Mouse (Mus musculus): ENCODE measurements around the gene Ermard.

Gene Ermard

DNA sequence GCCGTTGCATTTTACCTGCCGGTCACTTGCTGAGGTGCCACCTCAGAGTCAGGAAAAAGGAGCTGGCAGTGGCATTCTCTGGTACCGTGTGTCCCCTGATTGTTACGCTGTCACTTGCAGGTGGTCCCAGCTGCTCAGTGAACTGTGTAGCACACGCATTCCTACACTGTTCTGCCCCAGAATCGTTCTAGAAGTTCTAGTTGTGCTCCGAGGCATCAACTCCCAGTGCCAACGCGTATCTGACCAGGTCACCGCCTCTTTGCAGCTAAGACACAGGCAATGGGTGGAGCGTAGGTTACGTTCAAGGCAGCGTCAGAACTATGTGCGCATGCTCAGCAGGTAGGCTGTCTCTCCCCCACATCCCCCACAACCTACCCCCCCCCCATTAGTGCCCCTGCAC lies 18.6 kb downstream of the Ermard start:
- no peak for DNase-seq (ENCODE audit: low read depth, low spot score)

DNA sequence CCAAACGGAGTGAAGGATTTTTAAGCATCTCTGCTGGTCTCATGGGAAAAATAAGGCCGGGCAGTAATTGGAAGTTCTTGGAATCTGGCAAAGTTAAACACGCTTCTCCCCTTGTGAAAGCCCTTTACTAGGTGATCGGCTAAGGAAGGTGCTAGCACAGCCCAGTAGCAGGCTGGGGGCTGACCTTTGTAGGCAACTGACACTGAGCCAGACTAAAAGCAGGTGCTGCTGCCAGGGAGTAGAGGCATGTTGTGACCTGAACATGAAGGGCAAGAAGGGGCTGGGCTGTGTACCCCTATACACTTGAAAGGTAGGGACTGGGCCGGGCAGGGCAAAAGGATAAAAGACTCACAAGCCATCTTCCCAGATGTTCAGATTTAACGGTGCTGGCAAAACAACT lies 19.3 kb downstream of the Ermard start:
- DNase-seq (ENCODE audit: low read depth, low spot score): no peak

DNA sequence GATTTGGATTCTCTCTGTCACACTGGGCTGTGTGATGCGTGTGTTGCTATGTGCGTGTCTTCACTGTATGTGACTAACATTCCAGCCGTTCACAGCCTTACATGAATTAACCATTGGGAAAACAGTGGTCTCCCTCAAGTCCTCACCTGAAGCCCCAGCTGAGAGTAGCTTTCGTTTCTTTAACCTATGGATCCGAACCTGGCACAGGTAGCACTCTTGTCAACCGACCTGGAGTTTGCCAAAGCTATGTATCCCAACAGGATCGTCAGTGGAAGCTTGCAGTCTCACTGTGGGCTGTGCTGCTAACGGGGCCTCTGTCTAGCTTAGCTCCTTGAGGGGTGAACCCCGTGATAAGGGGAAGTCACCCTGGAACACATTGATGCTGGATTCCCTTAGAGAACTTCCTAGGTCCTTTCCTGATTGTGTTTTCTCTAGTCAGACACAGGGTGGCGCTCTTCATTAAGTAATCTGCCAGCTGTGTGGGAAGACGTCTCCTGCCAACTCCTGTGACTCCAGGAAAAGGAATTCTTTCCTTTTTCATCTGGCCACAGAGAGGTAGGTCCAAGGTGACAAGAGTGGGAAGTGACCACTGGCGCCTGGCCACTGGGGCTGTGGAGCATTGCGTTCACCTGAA lies 24.5 kb downstream of the Ermard start:
- peak; percentile 74 for DNase-seq (ENCODE audit: low read depth, low spot score)

DNA sequence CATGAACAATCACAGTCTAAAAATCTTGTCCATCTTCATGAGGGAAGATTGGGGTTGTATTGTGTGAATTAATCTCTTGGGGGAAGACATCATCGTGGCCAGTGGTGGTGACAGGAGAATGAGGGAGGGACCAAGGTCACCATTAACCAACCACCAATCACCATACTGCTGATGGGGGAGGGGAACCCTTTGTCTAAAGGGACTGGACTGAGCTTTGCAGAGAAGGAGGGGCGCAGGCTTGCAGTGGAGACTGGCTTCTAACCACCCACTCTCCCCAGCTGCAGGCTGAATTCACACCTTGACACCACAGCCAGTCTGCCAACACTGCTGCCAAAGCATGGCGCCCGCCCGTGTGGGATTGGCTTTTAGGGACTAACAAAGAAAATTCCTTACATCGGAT lies 25.1 kb downstream of the Ermard start:
- DNase-seq (ENCODE audit: low read depth, low spot score): no peak

DNA sequence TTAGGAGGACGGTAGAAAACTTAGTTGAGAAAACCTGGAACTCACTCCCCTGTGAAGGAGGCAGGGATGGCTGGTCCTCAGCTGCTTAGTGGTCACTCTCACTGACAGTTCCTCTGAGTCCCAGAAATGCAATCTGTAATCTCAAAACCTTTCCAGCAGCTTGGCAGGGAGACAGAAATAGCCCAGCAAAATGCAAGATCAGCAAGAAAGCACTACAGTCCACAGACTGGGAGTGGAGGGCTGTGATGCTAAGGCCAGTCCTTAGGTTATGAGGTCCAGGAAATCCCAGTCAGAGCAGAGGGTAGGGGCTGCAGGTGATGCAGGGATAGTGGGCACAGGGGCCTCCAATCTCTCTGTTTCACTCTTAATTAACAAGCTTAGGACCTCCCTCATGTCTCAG lies 25.9 kb downstream of the Ermard start:
- no peak for DNase-seq (ENCODE audit: low read depth, low spot score)

DNA sequence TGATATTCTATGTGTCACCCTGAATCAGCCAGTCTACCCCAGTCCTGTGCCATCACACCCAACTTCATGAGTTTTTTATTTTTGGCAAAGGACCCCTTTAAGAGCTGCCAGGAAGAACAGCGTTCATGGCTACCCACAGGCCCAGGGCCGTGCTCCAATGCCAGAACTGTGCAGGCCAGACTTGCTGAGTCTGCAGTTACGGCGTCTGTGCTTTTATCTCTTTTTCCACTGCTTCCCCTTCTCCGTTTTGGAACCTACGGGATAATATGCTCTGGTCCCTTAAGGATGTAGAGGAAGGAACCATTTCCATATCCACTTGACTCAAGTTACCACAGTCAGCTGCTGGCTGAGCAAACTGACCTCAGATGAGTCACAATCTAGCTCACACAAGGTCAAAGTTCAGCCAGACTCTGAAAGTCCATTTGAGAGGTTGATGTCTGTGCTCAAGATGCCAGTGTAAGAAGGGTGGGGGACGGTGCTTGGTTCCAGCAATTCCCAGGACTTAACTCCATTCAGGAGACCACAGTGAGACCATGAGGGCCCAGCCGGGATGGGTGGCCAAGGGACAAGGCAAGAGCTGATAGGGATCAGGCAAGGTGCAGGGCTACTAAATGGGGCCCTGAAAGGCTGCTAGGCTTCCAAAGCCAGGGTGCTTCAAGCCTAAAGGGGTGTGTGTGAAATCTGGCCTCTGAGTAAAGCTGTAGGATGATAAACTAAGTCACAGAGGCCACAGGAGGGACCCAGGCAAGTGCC lies 27.2 kb downstream of the Ermard start:
- no peak for DNase-seq (ENCODE audit: low read depth, low spot score)

DNA sequence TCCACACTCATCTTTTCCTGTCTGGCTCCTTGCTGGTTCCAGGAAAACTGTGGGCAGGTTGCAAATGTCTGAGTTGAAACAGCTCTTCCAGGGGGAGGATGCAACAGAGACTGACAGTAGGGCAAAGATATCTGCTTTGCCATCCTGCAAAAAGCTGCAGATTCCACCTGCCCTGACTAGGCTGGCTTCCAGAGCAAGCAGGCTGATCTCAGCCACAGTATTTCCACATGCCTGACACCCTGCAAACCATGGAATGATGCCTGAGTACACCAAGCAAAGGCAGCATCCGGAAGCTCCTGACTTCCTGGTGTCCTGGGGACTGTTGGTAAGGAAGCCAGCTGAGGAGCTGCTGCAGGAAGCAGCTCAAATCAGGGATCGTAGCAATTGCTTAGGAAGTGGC lies 28.1 kb downstream of the Ermard start:
- no peak for DNase-seq (ENCODE audit: low read depth, low spot score)

DNA sequence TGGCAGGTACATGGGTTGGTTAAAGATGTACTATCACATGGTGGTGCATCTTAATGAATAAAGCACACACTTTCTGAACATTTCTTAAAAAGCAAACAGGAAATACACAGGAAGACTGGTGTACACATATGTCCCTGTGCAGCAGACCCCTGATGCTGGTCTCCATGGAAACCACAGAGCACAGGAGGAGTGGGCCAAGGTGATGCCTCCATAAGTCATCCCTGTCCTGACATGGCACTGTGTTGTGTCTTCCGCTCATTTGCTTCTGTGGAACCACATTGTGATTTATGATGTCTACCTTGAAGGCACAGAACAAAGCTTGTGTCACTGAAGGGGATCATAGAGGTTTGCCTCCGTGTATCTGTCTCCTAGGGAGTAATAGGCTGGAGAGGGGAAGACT lies 31.2 kb downstream of the Ermard start:
- no peak for DNase-seq (ENCODE audit: low read depth, low spot score)

DNA sequence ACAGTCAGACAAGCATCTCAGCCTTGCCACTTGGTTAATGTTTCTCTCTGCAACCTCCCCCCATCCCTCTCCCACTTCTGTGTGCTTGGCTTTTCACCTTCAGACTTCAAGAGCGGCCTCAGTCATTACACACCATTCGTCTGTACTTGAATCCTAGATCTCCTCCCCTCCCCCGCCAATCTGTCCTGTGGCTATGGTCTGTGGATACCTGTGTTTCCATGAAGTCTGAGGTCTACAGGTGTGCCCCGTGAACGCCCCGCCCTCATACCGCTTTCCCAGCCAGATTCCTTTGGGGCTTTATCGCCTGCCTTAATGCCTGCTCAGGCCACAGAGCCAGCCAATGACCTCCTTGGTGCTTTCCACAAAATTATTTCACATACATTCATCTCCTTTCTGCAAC lies 34.0 kb downstream of the Ermard start:
- DNase-seq (ENCODE audit: low read depth, low spot score): no peak

DNA sequence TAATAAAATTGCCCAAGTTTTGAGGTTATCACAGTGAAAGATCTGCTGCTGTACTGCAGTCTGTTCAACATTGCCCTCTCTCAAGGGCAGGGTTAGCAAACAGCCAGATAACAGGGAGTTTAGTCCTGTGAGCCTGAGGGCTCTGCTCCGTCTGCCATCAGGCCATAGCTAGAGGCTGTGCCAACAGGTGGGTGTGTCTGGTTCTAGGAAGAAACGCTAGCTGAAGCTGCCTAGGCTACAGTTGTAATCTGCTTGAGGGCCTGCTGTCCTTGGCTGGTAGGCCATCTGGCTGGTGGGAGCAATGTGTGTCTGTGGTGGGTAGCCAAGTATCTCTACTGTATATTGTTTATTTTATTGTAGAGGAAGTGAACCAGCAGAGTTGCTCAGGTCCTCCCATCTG lies 36.5 kb downstream of the Ermard start:
- no peak for DNase-seq (ENCODE audit: low read depth, low spot score)

DNA sequence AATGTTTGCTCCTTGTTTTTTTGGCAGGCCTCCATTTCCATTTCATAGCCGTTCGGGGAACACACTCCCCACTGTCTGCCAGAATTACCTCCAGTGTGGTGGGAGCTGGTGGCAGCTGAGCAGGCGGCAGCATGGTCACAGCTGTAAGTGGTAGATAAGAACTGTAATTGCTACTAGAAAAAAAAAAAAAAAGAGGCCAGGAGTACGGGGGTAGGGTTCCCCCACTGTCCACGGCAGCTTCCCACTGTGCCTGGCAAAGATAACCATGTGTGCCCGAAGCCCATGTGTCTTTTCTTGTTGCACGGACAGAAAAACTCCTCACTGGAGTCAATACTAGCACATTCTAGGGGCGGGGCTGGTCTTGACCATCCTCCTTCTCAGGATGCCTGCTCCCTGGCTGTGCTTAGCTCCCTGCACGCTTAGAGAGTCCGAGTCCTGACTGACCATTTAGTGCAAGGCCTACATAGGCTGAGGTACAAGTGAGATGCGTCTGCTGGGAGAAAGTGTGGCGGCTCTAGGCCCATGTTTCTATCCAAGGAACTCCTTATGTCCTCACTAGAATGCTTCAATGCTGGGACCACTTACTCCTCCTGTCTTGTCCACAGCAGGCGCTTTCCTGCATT lies 43.3 kb downstream of the Ermard start:
- DNase-seq (ENCODE audit: low read depth, low spot score): no peak

DNA sequence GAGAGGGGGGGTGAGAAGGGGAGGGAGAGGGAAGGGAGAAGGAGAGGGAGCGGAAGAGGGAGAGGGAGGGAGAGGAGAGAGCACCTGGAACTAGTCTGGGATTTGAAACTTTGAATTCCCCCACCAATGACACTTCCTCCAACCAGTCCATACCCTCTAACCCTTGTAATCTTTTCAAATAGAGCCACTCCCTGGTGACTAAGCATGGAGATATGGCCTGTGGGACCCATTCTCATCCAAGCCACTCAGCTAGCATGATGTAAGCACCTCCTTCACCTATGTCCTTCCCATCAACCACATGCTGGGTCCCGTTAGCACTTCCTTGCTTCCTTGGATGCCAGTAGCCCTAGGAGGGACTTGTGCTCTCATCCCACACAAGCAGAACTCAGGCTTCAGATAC lies 44.0 kb downstream of the Ermard start:
- DNase-seq (ENCODE audit: low read depth, low spot score): no peak

DNA sequence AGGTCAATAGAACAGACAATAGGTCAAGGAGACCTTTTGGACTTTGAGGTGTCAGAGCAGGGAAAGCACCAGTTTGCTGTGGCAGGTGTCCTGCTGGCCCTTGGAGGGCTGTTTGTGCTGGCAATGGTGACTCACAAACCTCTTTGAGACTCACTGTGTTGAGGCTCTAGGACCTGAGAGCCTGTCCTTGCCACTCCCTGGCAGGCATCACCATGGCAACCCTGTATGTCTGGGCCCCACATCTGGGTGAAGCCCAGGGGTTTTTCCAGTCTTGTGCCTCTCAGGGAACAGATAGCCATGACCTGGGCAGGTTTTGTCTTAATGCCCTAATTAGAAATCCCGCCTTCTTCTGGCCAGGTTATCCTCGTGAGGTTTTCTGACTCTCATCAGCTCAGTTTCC lies 47.2 kb downstream of the Ermard start:
- no peak for DNase-seq (ENCODE audit: low read depth, low spot score)

DNA sequence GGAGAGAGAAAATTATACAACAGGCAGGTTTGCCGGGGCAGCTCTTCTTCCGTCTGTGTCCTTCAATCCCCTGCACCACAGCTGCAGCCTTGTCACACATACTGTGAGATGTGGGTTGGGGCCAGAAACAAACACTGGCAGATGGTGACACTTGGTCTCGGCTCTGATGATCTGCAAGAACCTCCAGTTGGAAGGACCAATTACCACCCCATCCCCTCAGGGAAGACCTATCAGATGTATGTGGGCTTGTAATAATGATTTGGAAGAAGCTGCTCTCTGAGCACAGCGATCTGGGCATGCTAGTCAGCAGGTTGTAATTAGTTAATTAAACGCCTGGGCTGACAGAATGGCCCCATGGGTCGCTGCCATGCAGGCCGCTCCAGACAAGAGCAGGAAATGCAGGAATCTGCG lies 47.6 kb downstream of the Ermard start:
- DNase-seq (ENCODE audit: low read depth, low spot score): no peak

DNA sequence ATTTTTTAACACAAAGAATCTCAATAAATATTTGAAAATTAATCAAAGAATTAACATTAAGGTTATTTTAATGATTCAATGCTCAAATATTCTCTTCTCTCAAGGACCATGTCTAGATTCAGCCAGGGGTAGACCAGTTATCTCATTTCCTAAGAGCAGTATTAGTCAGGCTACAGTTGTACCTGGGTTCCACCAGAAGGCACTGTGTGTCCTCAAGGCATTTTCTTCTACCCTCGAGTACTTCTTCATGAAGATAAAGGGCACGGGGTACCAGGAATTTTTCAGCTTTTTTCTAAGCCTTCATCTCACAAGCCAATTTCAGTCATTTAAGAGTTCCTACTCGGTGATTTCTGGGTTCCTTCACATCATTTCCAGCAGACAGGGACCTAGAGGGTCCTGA lies 50.7 kb downstream of the Ermard start:
- no peak for DNase-seq (ENCODE audit: low read depth, low spot score)

DNA sequence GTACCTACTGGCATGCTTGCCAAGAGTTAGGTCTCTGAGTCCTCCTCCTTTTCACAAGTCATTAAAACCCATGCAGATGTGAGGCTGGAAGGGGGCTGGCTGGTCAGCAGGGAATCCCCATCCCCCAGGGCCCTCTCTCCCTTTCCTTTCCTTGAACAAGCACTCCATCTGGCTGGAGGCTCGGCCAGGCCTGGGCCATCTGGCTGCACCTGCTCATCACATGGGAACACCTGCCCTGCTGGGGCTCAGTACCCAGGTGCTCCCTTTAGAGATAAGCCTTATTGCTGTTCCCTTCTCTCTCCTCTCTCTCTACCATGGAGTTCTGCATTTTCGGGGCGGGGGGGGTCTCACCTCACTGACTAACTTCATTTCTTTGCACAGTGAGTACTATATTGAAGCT lies 52.5 kb downstream of the Ermard start:
- no peak for DNase-seq (ENCODE audit: low read depth, low spot score)

DNA sequence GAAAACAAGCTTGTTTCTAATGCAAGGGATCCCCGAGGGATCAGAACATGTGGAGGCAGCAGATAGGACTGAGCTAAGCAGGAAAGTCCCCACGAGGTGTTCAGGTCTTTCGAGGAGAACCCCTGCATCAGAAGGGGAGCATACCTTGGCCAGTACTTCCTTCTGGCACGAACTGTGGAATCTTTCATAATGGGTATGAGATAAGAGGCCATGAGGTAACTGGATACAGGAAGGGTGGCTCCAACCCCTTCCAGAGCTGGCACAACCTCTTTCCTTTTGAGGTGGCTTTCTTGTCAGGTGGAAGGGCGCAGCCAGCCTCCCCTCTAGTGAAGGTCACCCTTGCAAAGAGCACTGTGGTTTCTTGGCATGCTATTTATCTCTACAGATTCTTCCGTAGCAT lies 55.8 kb downstream of the Ermard start:
- DNase-seq (ENCODE audit: low read depth, low spot score): no peak

DNA sequence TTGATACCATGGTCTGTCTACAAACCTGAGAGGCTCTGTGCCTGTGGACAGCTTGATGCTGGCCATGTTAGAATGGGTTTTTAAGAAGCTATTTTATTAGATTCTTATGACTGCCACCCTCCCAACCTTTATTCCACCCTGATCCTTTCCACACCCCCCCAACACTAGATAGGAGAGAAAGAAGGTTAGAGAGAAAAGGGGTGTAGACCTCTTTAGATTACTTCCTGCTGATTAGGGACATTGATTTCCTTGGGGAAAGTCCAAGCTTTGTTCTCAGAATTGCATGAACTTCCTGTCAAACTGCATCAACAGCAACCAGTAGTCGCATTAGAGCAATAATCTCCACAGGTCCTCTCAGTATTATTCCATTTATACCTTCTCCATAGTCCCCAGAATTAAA lies 57.7 kb downstream of the Ermard start:
- no peak for DNase-seq (ENCODE audit: low read depth, low spot score)

DNA sequence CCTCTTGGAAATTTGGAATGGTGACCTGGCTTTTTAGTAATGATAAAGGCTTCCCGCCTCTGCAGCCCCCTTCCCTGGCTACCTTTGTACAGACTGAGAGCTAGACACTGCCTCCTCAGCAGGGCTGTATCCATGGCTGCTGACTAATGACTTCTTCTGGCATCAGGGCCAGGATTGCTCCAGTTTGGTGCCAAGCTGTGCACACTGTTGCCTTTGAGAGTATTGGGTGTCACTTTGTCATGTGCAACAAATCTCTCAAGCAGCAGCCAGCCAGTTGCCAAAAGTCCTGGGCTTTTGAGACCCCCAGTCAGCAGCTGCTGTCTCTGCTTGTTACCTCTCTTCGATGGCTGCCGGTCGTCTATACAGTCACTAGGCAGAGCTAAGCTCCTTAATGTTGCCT lies 60.3 kb downstream of the Ermard start:
- DNase-seq (ENCODE audit: low read depth, low spot score): no peak

DNA sequence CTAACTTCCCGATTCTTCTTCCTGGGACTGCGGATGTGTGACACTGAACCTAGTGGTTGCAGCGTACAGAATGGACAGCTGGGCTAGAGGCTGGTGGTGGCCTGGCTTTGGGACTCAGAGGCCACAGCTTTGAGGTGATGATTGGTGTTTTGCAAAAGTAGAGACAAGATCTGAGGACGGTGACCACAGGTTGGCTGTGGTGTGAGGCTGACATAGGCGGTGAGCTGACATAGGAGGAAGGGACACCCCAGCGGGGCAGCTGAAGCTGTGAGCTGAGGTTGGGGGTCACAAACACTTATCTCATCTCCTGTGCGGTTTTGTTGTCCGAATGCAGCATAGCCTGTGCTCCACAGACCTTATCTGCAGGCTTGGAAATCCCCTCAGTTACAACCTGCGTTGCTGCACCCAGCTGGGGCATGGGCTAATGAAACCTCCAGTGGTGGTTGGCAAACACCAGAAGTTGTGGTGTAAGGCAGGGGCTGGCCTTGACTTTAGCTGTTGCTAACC lies 66.2 kb downstream of the Ermard start:
- DNase-seq (ENCODE audit: low read depth, low spot score): no peak

DNA sequence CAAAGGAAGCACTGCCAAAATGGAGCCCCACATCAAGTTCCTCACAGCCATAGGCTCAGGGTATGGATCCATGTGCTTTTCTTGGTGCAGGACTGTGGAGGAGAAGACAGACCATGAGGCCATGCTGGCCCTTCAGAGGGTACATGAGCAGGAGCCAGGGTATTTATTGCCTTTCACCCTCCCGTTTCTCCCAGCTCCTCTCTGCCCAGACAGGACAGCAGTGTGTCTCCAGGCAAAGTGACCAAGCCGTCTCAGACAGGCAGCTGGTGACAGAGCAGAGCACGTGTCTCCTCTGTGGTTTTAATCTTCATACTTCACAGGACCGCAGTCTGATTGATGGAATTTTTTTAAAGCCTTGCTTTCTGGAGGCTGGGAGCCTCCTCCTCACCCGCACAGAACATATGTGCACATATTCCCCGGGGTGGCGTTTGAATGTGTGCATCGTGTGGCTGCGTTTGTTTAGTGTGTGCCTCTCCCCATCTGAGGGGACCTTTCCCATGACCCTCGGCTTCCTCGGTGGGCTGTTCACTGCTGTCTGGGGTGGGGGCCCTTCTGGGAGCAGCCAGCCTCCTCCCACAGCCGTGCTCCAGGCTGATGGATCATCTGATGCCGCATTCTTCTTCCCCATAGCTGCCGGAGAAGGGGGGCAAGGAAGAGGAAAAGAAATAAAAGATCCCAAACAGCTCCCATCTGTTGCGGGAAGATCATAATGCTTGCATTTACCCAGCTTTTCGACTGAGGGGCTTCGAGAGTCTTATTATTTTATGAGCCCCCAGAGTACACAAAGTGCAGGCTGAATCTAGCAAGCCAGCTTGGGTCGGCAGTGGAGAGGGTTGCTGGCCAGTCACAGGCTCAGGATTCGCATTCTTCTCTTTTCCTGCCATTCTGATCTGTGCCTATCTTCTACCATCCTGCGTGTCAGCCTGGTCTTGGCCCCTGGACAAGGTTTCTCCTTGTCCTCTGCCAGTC lies 67.7 kb downstream of the Ermard start:
- DNase-seq (ENCODE audit: low read depth, low spot score): no peak

DNA sequence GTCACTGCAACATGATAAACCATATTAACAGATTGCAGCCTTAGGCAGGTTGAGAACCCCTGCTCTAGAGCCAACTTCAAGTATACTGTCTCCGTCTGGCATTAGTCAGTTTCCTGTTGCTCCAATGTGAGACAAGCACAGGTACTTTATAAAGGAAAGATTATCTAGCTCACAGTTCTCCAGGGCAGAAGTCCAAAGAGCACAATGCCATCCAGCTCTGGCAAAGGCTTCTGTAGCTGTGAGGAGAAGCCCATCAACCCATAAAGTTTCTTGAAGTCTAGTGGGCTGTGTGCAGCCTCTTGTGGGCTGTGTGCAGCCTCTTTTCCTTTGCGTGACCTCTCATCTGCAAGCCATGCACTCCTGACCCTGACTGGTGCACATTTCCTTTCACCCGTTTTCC lies 74.5 kb downstream of the Ermard start:
- DNase-seq (ENCODE audit: low read depth, low spot score): no peak
